Mouse (Mus musculus) ES-Bruce4 (cell line): ENCODE data around the gene Pdia3.

ENCODE experiments used
- CTCF ChIP-seq: IDR thresholded peaks from one replicate; pipeline ENCODE4 v1.8.1; 2011; ENCODE audit warnings: low read depth, low read length
- EP300 ChIP-seq: IDR thresholded peaks from 2 replicates; pipeline ENCODE4 v1.6.1; 2011; ENCODE audit warnings: low read depth, low read length; ENCODE audit not compliant: insufficient read depth
- POLR2A ChIP-seq: IDR thresholded peaks from one replicate; pipeline ENCODE4 v1.8.1; 2011; ENCODE audit warnings: low read length; ENCODE audit not compliant: insufficient read depth

DNA sequence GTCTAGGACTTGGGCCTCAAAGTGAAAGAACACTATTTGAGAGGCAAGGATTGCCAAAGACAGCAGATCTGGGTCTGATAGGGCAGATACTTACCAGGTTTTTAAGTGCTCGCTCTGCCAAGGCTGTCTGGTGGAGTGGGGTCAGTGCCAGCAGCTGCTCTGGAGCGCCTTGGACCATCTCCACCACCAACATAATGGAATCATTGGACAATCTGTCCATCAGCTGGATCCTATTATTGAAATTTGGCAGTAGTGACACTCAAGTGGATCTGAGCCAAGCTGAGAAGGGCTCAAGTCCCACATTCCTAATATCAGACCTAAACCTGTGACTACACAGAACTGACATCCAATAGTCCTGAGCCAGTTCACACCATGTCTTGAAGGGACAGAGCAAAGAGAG is 44.7 kb upstream of the Pdia3 start:
- TF ChIP-seq CTCF (no peak), POLR2A (no peak), EP300 (no peak)
